9 mouse cellular contexts compared by ENCODE assay signal in genomic region chr15:97055794-97056193, GRCm38 (mm10). TPM values are rescaled to one million over a fixed set of nuclear protein-coding genes. Genes with fewer than 3 reads are reported as not detected.
DNase-seq lines count a peak whose midpoint lies in the region; ATAC-seq and TF ChIP-seq lines count a peak whose summit lies in the region.
"Had no signal": no experiment of that assay in that cellular context is flagged by ENCODE, and none has a peak within 500 bp of the region (broad histone marks: within the 10 kb centered on the region; RNA-seq: fewer than 3 reads in every experiment).

TSS of gene Slc38a4 (minus strand) at chr15:97055956.

- ATAC-seq in kidney, embryonic 14.5 days (ENCODE audit: low FRiP score, low TSS enrichment) = peak; percentile 86
- ATAC-seq in forebrain, postnatal 0 days = no peak
- ATAC-seq in hindbrain, embryonic 16.5 days = no peak
- ATAC-seq in midbrain, embryonic 16.5 days = no peak
- no peak for ATAC-seq in CD4-positive, CD25-positive, alpha-beta regulatory T cell, adult 4 months

- peaks cover 15% of the 10 kb centered on the region; the same call in 1 of the 2 replicates for H3K9me3 ChIP-seq in kidney, embryonic 14.5 days (ENCODE audit: control insufficient read depth, low read length)
- H3K9me3 ChIP-seq in forebrain, postnatal 0 days (ENCODE audit: low read length) = no peaks in the 10 kb centered on the region
- H3K9me3 ChIP-seq in hindbrain, embryonic 16.5 days (ENCODE audit: control insufficient read depth, low read length) = peaks cover 8% of the 10 kb centered on the region
- H3K9me3 ChIP-seq in midbrain, embryonic 16.5 days (replicated peaks; ENCODE audit: control insufficient read depth, low read length, poor library complexity, severe bottlenecking) = peaks cover 4% of the 10 kb centered on the region; the same call in 1 of the 2 replicates

- no peak for TF ChIP-seq CTCF in forebrain, postnatal 0 days (IDR thresholded peaks at IDR 0.05; ENCODE audit: low read depth)

- WGBS in kidney, embryonic 14.5 days = 61% methylated on average over 9 of the region's 9 CpGs
- 53% methylated on average over 9 of the region's 9 CpGs for WGBS in forebrain, postnatal 0 days
- 45% methylated on average over 9 of the region's 9 CpGs for WGBS in hindbrain, embryonic 16.5 days
- WGBS in midbrain, embryonic 16.5 days = 55% methylated on average over 9 of the region's 9 CpGs

- peak within 1 kb of the TSS; percentile 54 for H3K4me3 ChIP-seq in kidney, embryonic 14.5 days (ENCODE audit: low read length)
- peak within 1 kb of the TSS; percentile 29 for H3K4me3 ChIP-seq in forebrain, postnatal 0 days (ENCODE audit: low read depth, low read length)
- peak within 1 kb of the TSS; percentile 40 for H3K4me3 ChIP-seq in hindbrain, embryonic 16.5 days (ENCODE audit: low read length)
- H3K4me3 ChIP-seq in midbrain, embryonic 16.5 days (ENCODE audit: low read depth, low read length) = peak within 1 kb of the TSS; percentile 33
- H3K4me3 ChIP-seq: megakaryocyte, embryonic 14.5 days had no signal

- peak within 1 kb of the TSS; percentile 69 for H3K27ac ChIP-seq in kidney, embryonic 14.5 days (ENCODE audit: low read depth, low read length)
- no peak within 1 kb of the TSS for H3K27ac ChIP-seq in forebrain, postnatal 0 days (ENCODE audit: low read depth, low read length)
- H3K27ac ChIP-seq in hindbrain, embryonic 16.5 days (ENCODE audit: low read depth, low read length) = no peak within 1 kb of the TSS
- H3K27ac ChIP-seq in midbrain, embryonic 16.5 days (ENCODE audit: low read length) = no peak within 1 kb of the TSS

- peak within 1 kb of the TSS; percentile 64 for H3K4me2 ChIP-seq in kidney, embryonic 14.5 days (replicated peaks; ENCODE audit: low read depth, low read length)
- peak within 1 kb of the TSS; percentile 44 for H3K4me2 ChIP-seq in forebrain, postnatal 0 days (ENCODE audit: low read depth)
- H3K4me2 ChIP-seq in hindbrain, embryonic 16.5 days (ENCODE audit: low read length) = peak within 1 kb of the TSS; percentile 68
- peak within 1 kb of the TSS; percentile 67 for H3K4me2 ChIP-seq in midbrain, embryonic 16.5 days (ENCODE audit: low read length)

- peaks cover under 1% of the 10 kb centered on the region; the same call in 1 of the 2 replicates for H3K4me1 ChIP-seq in kidney, embryonic 14.5 days (ENCODE audit: control insufficient read depth, insufficient read depth, low read length)
- H3K4me1 ChIP-seq in forebrain, postnatal 0 days (ENCODE audit: insufficient read depth) = no peaks in the 10 kb centered on the region
- H3K4me1 ChIP-seq in hindbrain, embryonic 16.5 days (ENCODE audit: control insufficient read depth, insufficient read depth, low read depth, low read length) = peaks cover 3% of the 10 kb centered on the region; the same call in 1 of the 2 replicates
- no peaks in the 10 kb centered on the region for H3K4me1 ChIP-seq in midbrain, embryonic 16.5 days (ENCODE audit: control insufficient read depth, insufficient read depth, low read length)
- H3K4me1 ChIP-seq: megakaryocyte, embryonic 14.5 days had no signal

- peak within 1 kb of the TSS; percentile 66 for H3K9ac ChIP-seq in kidney, embryonic 14.5 days (ENCODE audit: low read depth, low read length)
- H3K9ac ChIP-seq in forebrain, postnatal 0 days = no peak within 1 kb of the TSS; the same call in 1 of the 2 replicates
- H3K9ac ChIP-seq in hindbrain, embryonic 16.5 days (ENCODE audit: low read depth, low read length) = peak within 1 kb of the TSS; percentile 31
- peak within 1 kb of the TSS; percentile 25; the same call in 1 of the 2 replicates for H3K9ac ChIP-seq in midbrain, embryonic 16.5 days (ENCODE audit: low read depth, low read length)

- DNase-seq in kidney, postnatal 36 days = no peak
- no peak for DNase-seq in forebrain, postnatal 0 days
- DNase-seq in frontal cortex, postnatal 36 days (ENCODE audit: low spot score in 2 of 2) = no peak
- DNase-seq in urinary bladder, adult 2 months (ENCODE audit: low spot score) = no peak

- no peaks in the 10 kb centered on the region for H3K27me3 ChIP-seq in kidney, embryonic 14.5 days (ENCODE audit: control insufficient read depth, insufficient read depth, low read length)
- H3K27me3 ChIP-seq in forebrain, postnatal 0 days (ENCODE audit: insufficient read depth, low read length) = no peaks in the 10 kb centered on the region
- H3K27me3 ChIP-seq in hindbrain, embryonic 16.5 days (replicated peaks; ENCODE audit: control insufficient read depth, insufficient read depth, low read length) = no peaks in the 10 kb centered on the region
- no peaks in the 10 kb centered on the region for H3K27me3 ChIP-seq in midbrain, embryonic 16.5 days (ENCODE audit: control insufficient read depth, insufficient read depth, low read depth, low read length)

- H3K36me3 ChIP-seq in kidney, embryonic 14.5 days (ENCODE audit: control insufficient read depth, insufficient read depth, low read length) = no peaks in the 10 kb centered on the region
- no peaks in the 10 kb centered on the region for H3K36me3 ChIP-seq in forebrain, postnatal 0 days (ENCODE audit: insufficient read depth)
- no peaks in the 10 kb centered on the region for H3K36me3 ChIP-seq in hindbrain, embryonic 16.5 days (ENCODE audit: control insufficient read depth, insufficient read depth, low read length)
- no peaks in the 10 kb centered on the region for H3K36me3 ChIP-seq in midbrain, embryonic 16.5 days (ENCODE audit: control insufficient read depth, insufficient read depth, low read length)

RNA-seq across cellular contexts. Expression of gene Slc38a4, which starts in this region (rescaled TPM):
- 74.4 and 88.4 TPM in 2 replicates for polyA plus RNA-seq in kidney, embryonic 14.5 days (2014; fragmentation: Nextera tagmentation; extraction: Ambion mirVana)
- 4.2 and 4.4 TPM in 2 replicates for total RNA-seq in forebrain, postnatal 0 days (2014; rRNA removed)
- polyA plus RNA-seq in forebrain, postnatal 0 days (2015; fragmentation: Nextera tagmentation; extraction: Ambion mirVana) = 2.8 TPM in 2 replicates
- polyA plus RNA-seq in hindbrain, embryonic 16.5 days (2015; fragmentation: Nextera tagmentation; extraction: Ambion mirVana) = 2.8 and 5.3 TPM in 2 replicates
- 4.1 and 4.2 TPM in 2 replicates for polyA plus RNA-seq in midbrain, embryonic 16.5 days (2015; fragmentation: Nextera tagmentation; extraction: Ambion mirVana)
- not detected for polyA plus RNA-seq in CD4-positive, CD25-positive, alpha-beta regulatory T cell, adult 4 months (2017; shearing (Covaris generic))
- 4.1 and 4.9 TPM in 2 replicates for polyA plus RNA-seq in urinary bladder, adult 2 months (2012; rRNA removed)

Comparison
In these comparisons a context has a peak if more than half of its experiments do, and no peak if none do; other contexts are left out.
1. RNA of gene Slc38a4 (polyA plus RNA-seq): 74.4 to 88.4 TPM in kidney, embryonic 14.5 days; 4.1 to 4.9 TPM in urinary bladder, adult 2 months, 4.1 to 4.2 TPM in midbrain, embryonic 16.5 days, 2.8 TPM in forebrain, postnatal 0 days, 2.8 to 5.3 TPM in hindbrain, embryonic 16.5 days and not detected in CD4-positive, CD25-positive, alpha-beta regulatory T cell, adult 4 months; every median in the first group is over 10 times any median in the second.
2. Peak in every context shown above with its lines, with median percentiles within 50 percentile points of each other: H3K4me2 ChIP-seq and H3K4me3 ChIP-seq.